Mouse (Mus musculus) cerebellum, adult 2 months (tissue): ENCODE results near the gene Lmbr1.

Experiments used
- CTCF ChIP-seq: fragments of 200-500 bp; IDR thresholded peaks from 2 replicates; pipeline ENCODE4 v1.5.1; 2011; ENCODE audit warnings: low read depth, mild to moderate bottlenecking, control low read depth, low read length, moderate library complexity, borderline replicate concordance; ENCODE audit not compliant: insufficient read depth
- POLR2A ChIP-seq: fragments of 200-500 bp; IDR thresholded peaks from 2 replicates; pipeline ENCODE4 v1.6.1; 2011; ENCODE audit warnings: low read length, control low read depth, borderline replicate concordance; ENCODE audit not compliant: insufficient read depth

- TF ChIP-seq CTCF (no peak), POLR2A (no peak)
Observed at GRCm38 (mm10) chr5:29270879-29271278, 107.3 kb downstream of the Lmbr1 start.
